Mouse (Mus musculus) CD4-positive, CD25-positive, alpha-beta regulatory T cell, adult 2 months (primary cell): Measurements from ENCODE around the gene Kif5c.

Experiments
- DNase-seq: peaks from one replicate; pipeline ENCODE4 v3.0.0-alpha.2; 2012; ENCODE audit warnings: low read depth, low spot score

The Kif5c gene

DNA sequence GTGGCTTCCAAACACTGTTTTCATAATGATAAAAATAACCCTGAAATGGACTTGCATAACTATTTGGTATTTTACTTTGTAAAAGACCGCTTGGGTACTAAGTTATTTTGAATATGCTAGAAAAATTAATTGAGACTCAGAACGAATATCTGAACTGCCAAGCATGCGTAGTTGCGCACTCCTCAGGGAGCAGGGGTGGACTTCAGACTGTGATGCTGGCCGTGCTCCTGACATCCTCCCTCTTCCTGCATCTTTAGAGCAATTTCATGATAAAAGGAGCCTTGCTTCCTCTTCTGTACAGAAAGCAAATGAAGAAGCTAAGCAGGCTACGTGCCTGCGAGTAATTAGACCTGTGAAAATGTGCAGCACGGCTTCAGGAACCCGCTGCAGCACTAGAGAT lies 101.2 kb downstream of the Kif5c start:
- no peak for DNase-seq

DNA sequence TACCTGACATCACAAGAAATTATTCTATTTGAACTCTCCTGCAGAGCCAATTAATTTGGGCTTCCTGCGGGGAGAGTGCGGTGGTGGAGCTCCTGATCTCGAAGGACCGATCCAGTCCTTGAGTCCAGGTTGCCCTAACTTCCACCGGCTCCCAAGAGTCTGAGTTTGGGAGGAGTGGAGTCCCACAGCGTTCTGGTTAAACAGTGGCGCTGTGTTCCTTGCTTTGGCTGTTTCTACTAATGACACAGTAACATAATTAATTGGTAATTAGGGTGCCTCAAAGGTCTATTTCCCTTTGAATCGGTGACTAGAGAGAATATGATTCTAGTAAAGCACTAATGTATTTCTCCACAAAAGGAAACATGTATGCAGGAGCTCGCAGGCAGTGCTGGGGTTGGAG lies 103.2 kb downstream of the Kif5c start:
- DNase-seq, result no peak

DNA sequence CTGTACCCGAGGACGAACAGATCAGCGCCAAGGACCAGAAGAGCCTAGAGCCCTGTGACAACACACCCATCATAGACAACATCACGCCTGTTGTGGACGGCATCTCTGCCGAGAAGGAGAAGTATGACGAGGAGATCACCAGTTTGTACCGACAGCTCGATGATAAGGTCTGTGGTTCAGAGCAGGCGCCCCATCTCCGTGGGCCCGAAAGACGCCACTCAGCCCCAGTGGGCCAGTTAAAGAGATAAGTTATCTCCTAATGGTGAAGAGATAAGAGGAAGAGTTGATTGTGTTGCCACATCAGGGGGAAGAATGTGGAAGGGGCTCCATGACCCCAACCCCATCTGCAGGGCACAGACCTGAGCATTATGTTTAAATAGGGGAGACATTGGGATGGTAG lies 103.9 kb downstream of the Kif5c start:
- no peak for DNase-seq

DNA sequence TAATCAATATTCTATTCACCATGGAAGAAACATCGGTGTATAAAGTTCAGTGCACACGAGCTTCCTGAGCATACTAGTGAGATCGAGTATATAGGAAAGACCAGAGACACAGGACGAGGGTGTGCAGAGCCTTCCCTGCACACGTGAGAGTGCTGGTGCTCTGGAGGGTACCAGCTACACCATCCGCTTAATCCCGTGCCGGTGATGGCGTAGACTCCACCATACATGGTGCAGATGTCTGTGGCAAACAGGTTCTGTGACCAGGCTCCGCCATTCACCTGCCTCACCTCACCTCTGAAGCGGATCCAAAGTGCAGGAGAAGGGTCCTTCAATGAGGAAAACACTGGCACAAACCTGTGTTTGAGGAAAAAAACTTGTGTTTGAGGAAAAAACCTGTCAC lies 107.6 kb downstream of the Kif5c start:
- no peak for DNase-seq

DNA sequence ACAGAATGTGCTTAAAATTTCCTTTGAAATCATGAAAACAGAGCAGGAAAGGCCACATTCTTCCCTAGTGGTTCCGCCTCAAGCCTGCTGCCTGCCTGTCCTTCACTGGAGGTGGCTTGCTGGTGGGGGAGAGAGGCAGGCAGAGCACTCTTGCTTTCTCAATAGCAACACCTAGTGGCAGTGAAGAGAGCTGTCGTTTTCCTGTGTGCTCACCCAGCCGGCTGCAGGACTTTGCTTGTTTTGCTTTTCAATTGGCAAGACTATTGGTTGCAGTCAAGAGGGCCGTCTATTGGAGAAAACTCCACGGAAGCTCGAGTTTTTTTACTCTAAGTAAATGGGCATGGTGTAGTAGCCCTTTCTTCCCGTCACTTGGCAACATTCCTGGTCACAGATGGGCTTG lies 108.1 kb downstream of the Kif5c start:
- DNase-seq, result peak; percentile 76

DNA sequence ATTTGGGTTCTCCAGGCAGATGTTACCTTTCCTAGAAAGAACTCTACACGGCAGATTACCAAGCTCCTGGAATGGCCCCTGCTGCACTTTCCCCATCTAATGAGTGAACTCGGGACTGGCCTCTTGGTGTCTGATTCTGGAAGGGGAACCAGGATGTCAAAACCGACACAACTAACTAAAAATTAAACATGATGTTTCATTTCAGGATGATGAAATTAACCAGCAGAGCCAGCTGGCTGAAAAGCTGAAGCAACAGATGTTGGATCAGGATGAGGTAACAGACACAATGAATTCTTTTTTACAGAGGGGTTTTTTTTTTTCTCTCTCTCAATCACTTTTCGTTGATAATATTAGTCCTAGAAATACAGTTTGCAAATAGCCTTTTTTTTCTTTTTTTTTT lies 108.6 kb downstream of the Kif5c start:
- DNase-seq, result no peak

DNA sequence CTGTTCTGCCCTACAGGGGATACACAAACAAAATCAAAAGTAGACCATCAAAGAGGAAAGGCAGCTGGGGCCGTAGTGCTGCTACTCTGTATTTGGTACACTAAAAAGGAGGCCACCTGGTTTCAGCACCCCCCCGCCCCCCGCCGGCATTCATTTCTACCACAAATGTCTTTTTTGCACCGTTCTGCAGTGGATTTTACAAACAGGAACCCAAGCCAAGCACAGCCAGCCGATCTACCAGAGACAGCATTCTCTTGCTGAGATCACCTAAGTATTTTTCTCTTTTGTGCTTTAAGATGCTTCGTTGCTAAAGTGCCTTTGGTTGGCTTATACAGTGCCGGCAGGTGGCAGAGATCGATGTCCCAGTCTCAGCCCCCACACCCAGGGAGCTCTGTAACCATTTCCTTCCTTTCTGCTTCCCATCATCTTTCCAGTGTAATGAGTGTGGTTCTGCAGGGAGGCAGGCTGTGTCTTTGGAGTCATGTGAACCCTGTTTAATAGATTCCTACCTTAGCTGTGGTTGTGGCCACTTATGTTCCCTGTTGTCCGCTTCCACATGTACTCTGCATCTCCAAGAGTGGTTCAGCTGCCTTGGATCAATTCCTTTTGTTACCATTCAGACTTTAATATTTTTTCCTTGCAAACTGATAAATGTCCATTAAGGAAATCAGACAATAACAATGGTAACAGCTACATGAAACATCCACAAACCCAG lies 110.0 kb downstream of the Kif5c start:
- no peak for DNase-seq

DNA sequence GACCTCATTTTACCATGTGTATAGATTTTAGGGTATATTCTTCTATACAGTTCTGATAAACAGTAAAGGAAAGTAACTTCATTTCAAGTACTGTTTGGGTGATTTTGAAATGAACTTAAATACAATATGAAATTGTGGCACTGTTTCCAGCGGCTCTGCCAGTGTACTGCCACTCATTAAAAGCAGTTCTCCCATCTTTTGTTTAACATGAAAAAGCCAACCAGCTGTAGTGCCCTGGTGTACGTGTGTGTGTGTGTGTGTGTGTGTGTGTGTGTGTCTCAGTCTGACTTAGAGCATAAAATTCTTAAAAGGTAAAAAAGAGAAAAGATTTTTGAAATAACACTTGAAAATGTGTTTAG lies 110.5 kb downstream of the Kif5c start:
- no peak for DNase-seq

DNA sequence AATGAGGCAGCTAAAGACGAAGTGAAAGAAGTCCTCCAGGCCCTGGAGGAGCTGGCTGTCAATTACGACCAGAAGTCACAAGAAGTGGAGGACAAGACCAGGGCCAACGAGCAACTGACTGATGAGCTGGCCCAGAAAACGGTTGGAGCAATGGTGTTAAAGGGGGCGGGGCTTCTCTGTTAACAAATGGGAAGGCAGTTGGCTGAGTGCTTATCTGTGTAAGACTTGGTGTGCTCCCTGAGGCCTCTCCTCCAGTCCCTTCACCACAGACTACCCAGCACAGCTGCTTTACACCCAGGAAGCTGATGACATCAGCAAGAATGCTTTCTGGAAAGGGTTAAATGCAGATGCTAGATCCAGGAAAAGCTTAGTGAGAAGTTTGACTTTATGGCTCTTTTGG lies 111.1 kb downstream of the Kif5c start:
- no peak for DNase-seq

DNA sequence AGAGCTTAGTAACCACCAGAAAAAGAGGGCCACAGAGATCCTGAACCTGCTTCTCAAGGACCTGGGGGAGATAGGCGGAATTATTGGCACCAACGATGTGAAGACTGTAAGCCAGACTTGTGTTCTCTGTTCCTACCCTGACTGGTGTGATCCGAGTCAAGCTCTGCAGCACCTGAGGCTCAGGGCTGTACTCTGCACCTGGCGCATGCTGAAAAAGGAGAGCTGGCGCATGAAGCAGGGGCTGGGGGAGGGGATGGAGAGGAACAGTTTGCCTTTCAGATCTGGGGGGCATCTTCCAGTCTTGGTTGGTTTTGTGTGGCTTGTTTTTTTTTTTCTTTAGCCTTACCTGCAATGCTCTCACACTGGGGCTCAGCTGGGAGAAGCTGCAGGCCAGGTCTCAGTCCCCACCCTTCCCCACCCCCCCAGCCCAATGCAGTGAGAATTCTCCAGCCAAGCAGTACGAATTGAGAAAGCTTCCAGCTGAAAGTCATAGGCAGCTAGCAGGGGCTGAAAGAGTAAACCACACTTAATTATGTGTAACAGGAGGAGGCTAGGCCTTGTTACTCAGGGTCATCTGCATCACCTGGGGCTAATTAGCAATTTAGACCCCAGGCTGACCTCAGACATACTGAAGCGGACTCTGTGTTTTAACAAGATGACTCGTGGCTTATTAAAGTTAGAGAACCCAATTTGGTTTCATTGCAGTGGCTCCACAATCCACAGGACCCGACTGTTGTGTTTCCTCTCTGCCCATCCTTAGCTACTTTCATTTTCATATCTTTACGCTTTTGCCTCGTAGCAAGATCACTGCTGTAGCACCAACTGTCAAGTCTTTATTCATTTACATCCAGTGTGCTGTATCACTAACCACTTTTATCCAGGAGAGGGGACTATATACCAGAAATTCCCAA lies 113.9 kb downstream of the Kif5c start:
- peak; percentile 55 for DNase-seq

DNA sequence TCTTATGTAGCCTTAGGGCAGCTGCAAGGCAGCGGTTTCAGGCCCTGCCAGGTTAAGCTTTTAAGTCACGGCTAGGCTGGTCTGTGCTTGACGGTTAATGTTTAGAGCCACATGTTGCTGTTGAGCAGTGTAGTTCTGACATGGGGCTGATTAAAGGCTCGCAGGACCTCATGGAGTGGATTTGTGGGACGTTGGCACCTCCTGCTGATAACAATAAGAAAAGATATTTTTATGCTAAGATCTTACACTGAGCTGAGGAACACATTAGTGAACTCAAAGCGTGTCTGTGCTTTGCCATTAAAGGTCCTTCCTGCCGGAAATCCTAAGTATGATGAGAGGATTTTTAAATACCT lies 114.5 kb downstream of the Kif5c start:
- DNase-seq, result peak; percentile 68

DNA sequence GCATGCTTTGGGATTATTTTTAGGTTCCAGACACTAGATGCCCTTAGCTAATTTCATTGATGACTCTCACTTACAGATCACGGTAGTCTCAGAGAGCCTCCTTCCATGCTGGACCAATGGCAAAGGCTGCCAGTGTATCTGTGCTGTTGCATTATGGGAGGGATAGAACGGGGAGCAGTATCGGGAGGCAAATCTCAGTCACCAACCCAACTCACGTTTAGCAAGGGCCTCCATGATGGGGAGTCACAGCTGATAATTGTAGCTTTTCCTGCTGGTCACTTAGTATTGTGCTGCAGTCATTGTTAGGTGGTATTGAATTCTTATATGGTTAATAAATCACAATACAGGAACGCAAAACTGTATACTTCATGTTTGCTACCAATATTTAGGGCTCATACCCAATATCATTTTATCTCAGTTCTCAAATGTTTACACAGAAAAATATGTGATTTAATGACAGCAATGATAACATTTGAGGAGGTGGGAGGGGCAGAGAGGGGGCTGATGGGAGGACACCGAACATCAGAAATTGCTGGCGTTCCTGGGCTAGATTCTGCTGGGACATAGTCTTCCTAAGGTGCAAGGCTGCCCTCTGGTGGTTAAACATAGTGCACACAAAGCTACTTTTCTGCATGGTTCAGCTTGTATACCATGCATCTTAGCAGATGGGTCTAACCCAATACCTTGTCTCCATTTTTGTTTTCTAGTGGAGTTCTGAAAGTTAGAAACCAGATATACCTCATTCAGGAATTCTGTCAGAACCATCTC lies 115.1 kb downstream of the Kif5c start:
- DNase-seq, result peak; percentile 93

DNA sequence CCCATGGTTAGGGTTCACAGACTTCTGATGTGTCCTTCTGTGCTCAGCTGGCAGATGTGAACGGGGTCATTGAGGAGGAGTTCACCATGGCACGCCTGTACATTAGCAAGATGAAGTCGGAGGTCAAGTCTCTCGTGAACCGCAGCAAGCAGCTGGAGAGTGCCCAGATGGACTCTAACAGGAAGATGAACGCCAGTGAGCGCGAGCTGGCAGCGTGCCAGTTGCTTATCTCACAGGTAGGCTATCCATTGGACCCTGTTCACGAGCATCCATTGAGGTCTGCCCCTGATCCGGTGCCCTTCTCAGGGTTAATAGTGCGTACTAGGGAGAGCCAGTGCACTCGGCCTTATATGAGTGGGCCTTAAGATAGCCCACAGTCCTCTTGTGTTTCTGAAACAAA lies 116.3 kb downstream of the Kif5c start:
- DNase-seq, result peak; percentile 14

DNA sequence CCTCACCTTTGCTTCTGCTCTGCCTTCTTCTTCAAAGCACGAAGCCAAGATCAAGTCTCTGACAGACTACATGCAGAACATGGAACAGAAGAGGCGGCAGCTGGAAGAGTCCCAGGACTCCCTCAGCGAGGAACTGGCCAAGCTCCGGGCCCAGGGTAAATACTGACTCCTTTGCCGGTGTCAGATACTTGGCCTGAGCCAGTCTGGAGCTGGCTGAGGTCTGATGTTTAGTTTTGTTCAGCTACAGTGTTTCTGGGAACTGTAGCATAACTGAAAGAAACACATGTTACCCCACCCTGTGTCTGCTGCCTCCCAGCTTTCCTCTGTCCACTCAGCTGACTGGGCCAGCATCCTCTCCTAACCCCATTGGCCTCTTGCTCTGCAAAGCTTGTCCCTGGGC lies 119.9 kb downstream of the Kif5c start:
- no peak for DNase-seq

DNA sequence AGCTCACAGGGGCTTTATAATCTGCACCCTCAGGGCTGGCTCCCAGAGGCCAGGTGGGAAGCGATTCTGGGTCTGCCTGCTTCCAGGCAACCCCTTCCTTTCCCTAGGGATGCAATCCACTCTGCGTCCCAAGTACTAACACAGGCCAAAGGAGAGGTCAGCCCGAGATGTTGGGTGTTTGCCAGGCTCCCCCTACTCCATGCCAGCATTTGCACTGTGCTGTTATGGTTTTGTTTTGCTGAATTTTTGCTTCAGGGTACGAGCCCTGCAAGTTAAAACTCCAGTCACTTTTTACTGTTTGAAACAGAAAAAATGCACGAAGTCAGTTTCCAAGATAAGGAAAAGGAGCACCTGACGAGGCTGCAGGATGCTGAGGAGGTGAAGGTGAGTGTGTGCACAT lies 121.9 kb downstream of the Kif5c start:
- DNase-seq, result no peak

DNA sequence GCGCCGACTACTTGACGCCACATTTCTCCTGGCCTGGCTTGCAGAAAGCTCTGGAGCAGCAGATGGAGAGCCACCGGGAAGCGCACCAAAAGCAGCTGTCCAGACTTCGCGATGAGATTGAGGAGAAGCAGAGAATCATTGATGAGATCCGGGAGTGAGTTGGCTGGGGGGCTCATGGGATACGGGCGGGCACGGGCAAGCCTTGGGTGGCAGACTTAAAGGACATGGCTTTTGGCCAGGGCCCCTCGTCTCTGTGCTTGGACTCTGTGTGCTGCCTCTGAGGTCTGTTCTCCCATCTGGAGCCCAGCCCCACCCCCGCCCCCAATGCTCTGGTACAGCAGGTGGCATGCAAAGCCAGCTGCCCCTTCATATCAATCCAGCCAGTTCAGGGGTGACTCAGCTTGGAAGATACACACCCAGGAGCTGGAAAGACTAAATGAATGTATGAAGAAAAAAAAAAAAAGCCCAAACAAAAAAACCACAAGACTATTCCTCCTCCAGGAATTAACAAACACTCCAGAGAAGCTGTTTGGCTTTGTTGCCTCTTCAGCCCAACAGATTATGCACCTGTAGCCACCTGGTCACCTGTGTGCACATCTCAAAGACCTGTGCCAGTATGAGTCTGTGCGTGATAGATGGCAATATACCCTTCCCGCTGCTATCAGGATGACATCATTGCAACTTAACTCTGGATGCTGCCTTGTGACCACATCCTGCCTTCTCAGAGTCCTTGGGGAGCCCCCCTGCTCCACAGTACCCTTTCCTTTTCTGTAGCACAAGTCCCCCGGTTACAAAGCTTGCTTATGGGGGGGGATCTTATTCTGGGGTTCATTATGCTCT lies 123.0 kb downstream of the Kif5c start:
- DNase-seq, result peak; percentile 49

DNA sequence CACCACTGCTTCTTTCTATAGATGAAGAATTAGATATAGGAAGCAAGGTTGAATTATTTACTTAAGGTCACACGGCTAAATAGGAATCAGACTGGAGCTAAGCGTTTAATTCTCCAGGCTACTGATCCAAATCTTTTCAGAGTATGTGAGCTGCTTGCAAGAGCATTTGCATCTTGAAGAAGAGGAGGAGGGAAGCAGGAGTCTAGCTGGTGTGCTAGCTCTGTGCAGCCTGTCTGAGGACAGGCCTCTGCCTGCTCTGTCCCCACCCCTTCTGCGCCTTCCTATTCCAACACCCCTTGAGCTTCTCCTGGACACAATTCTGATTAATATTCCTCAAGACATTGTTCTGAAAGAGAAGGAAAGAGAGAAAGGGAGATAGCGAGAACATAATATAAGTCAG lies 123.8 kb downstream of the Kif5c start:
- DNase-seq, result no peak

DNA sequence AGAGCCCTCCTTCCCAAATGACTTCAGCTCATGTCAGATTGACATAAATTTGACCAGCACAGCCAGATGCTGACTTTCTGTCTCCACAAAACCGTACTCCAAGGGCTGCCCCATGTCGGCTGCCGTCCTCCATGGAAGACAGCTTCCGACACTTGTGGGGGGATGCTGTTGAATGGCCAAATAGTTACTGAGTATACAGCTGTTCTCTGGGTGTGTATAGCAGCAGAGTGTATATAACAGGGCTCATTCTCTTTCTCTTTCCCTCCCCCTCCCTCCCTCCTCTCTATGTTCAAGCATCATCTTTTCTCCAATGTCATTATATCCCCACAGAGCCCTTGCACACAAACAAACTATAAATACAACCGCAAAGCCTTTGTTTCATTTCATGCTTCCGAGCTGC lies 124.7 kb downstream of the Kif5c start:
- no peak for DNase-seq

DNA sequence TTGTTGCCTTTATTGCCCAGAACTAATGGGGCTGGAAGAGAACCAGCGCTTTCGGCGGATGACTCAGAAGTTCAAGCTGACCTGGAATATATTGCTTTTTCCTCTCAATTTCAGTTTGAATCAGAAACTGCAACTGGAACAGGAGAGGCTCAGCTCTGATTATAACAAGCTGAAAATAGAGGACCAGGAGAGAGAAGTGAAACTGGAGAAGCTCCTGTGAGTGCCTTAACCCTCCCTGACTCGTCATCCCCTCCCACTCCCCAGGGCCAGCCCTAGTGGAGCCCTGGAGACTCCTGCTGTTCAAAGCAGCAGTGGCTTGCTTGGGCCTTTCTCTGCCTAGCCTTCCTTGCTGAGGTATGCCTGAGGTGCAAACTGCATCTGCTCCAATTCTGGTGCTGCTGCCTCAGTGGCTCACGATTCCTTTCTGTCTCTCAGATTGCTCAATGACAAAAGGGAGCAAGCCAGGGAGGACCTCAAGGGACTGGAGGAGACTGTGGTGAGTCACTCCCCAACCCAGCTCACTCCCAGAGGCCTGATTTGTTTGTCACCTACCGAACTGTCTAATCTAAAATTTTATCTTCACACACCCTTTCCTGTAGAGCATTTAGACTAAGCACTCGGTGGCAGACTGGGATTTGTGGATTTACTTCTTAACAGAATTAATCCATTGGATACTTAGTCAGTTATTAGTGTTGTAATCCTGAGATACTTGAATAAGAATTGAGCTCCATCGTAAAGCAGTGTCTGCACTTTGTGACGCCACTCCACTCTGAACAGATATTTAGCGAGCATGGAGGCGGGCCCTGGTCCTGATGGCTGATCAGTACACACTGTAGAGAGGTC lies 125.4 kb downstream of the Kif5c start:
- DNase-seq, result no peak

DNA sequence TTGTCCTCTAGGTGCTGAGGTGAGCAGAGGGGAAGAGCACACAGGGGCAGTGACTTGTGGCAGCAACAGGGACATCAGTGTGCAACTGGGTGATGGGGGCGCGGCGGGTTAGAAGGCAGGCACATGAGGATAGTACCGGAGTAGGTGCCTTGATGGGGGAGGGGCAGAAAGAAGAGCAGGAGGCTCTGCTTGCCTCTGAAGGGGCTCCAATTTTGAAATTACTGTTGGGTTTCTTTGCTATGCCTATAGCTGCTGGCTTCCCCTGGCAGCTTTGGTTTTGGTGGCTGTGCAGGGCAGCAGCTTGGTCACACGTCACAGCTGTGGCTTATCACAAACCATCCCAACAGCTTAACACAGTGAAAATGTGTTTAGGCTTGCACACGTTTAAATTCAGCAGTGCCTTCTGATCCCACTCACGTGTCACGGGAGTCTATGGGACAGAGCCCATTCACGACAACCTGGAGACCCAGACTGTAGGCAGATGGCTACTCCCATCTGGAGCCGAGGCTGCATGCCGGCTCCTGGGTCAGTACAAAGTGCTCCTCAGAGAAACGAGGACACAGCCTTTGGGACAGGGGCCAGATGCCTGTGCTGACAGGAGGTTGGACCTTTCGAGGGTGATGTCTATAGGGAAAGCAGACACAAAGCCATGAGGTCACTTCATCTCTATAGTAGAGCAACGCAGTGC lies 126.1 kb downstream of the Kif5c start:
- no peak for DNase-seq
